Mouse (Mus musculus): ENCODE measurements around the gene Cnot4. TPM values are rescaled to one million over a fixed set of nuclear protein-coding genes. Genes with fewer than 3 reads are reported as not detected.

Gene Cnot4
- polyA plus RNA-seq, 1 experiment from 2014 or later: 20.8 TPM

DNA sequence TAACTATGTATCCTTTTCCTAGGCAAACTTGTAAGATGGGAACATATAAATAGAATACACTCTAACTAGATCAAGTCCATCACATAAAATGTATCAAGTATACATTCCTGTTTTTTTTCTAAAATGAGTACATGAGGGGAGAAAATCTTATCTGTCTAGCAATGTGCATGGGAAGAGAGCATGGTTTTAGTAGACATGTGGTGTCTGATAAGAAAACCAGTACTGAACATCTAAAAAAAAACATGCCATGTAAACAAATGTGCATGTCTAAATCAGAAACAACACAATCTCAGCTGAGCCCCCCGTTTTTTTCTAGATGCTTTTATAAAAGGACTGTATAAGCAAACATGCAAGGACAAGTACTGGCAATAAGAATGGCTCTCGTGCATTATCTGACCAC lies 100.8 kb downstream of the Cnot4 start:
- ATAC-seq (ENCODE audit: insufficient number of reproducible peaks, insufficient read depth, low FRiP score, low read depth): no peak
- 56% methylated on average over 2 of the region's 2 CpGs for WGBS
- Histone ChIP-seq H3K36me3 (ENCODE audit: control insufficient read depth, insufficient read depth, low read length) (peaks cover 17% of the 10 kb centered on the region), H3K4me3 (ENCODE audit: control insufficient read depth in 1 of 2, insufficient read depth in 1 of 2, low read depth in 1 of 2, low read length in 2 of 2) (no peak overlapping the region), H3K9ac (ENCODE audit: low read length) (no peak overlapping the region), H3K9me3 (ENCODE audit: control insufficient read depth, low read length) (no peaks in the 10 kb centered on the region), H3K27ac (replicated peaks in 1 of 2; ENCODE audit: control insufficient read depth in 1 of 2, insufficient read depth in 1 of 2, low read depth in 2 of 2, low read length in 2 of 2) (no peak overlapping the region), H3K4me1 (ENCODE audit: control insufficient read depth in 2 of 2, insufficient read depth in 2 of 2, low read length in 2 of 2) (peaks cover 0 to 5% of the 10 kb centered on the region in 2 experiments; a peak in 1 of 4 replicates), H3K27me3 (ENCODE audit: control insufficient read depth, insufficient read depth, low read length) (no peaks in the 10 kb centered on the region), H3K4me2 (ENCODE audit: low read length) (no peak overlapping the region)

DNA sequence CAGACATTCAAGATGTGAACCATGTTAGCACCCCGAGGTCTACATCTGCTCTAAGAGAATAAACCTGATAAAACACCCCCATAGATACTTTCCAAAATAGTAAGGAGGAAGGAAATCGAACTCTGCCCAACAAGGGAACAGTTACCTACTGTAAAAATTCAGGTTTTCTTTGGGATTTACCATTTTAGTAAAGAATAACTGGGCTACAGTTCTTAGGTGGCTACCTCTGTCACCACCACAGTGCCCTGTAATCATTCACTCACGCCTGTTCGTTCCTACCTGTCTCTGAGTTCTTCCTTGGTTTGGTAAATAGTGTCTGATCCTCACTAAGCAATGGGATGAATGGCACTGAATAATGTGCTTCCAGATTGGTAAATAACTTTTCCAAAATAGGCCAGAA lies 102.7 kb downstream of the Cnot4 start:
- WGBS: 92% methylated on average over 4 of the region's 4 CpGs
- H3K9me3 ChIP-seq (ENCODE audit: control insufficient read depth, low read length): no peaks in the 10 kb centered on the region
- H3K4me1 ChIP-seq (ENCODE audit: control insufficient read depth in 2 of 2, insufficient read depth in 2 of 2, low read length in 2 of 2): peaks cover 0 to 4% of the 10 kb centered on the region in 2 experiments; a peak in 1 of 4 replicates
- H3K9ac ChIP-seq (ENCODE audit: low read length): no peak overlapping the region
- no peak overlapping the region for H3K4me3 ChIP-seq (ENCODE audit: control insufficient read depth in 1 of 2, insufficient read depth in 1 of 2, low read depth in 1 of 2, low read length in 2 of 2)
- H3K27ac ChIP-seq (replicated peaks in 1 of 2; ENCODE audit: control insufficient read depth in 1 of 2, insufficient read depth in 1 of 2, low read depth in 2 of 2, low read length in 2 of 2): no peak overlapping the region
- H3K4me2 ChIP-seq (ENCODE audit: low read length): no peak overlapping the region
- no peak for ATAC-seq (ENCODE audit: insufficient number of reproducible peaks, insufficient read depth, low FRiP score, low read depth)
- H3K36me3 ChIP-seq (ENCODE audit: control insufficient read depth, insufficient read depth, low read length): 0 out of 2 replicates have a peak, but pooled peaks cover 6% of the 10 kb centered on the region
- H3K27me3 ChIP-seq (ENCODE audit: control insufficient read depth, insufficient read depth, low read length): no peaks in the 10 kb centered on the region

DNA sequence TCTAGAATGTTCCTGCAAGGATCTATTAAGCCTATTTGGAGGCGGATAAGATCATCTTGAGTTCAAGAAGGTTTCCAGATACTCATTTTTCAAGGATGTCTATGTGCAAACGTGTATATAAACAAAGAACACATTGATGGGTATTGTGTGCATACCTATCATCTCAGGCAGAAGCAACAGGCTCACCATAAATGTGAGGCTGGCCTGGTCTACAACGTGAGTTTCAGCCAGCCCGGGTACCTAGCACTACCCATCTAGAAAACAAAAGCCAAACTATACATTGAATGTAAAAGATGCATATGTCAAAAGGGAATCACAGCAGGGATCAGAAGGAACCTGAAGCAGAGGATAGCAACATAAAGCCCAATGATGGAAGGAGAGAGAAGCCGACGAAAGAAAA lies 103.3 kb downstream of the Cnot4 start:
- no peak overlapping the region for H3K27ac ChIP-seq (replicated peaks in 1 of 2; ENCODE audit: control insufficient read depth in 1 of 2, insufficient read depth in 1 of 2, low read depth in 2 of 2, low read length in 2 of 2)
- no peak overlapping the region for H3K9ac ChIP-seq (ENCODE audit: low read length)
- H3K4me2 ChIP-seq (ENCODE audit: low read length): no peak overlapping the region
- peaks cover 0 to 4% of the 10 kb centered on the region in 2 experiments; a peak in 1 of 4 replicates for H3K4me1 ChIP-seq (ENCODE audit: control insufficient read depth in 2 of 2, insufficient read depth in 2 of 2, low read length in 2 of 2)
- H3K4me3 ChIP-seq (ENCODE audit: control insufficient read depth in 1 of 2, insufficient read depth in 1 of 2, low read depth in 1 of 2, low read length in 2 of 2): no peak overlapping the region
- no peaks in the 10 kb centered on the region for H3K9me3 ChIP-seq (ENCODE audit: control insufficient read depth, low read length)
- no peaks in the 10 kb centered on the region for H3K27me3 ChIP-seq (ENCODE audit: control insufficient read depth, insufficient read depth, low read length)
- WGBS: 88% methylated on average over 6 of the region's 6 CpGs
- 0 out of 2 replicates have a peak, but pooled peaks cover 6% of the 10 kb centered on the region for H3K36me3 ChIP-seq (ENCODE audit: control insufficient read depth, insufficient read depth, low read length)
- no peak for ATAC-seq (ENCODE audit: insufficient number of reproducible peaks, insufficient read depth, low FRiP score, low read depth)

DNA sequence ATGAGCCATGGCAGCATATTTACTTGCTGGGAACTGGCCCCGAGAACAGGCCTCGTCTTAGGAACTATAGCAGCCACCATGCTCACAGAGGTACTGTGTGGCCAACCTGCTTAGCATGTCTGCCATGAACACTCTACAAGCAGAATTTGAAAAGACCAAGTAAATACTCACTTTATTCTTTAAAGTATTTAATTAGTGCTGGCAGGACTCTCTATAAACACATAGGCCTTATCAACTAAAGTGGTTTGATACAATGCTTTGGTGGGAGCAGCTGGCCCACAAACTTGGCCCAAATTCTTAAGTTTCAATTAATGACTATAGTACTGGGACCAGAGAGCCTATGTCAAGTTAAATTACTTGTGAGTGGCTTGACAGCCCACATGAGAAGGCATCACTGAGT lies 105.5 kb downstream of the Cnot4 start:
- Histone ChIP-seq H3K9me3 (ENCODE audit: control insufficient read depth, low read length) (no peaks in the 10 kb centered on the region), H3K4me2 (ENCODE audit: low read length) (no peak overlapping the region), H3K4me3 (ENCODE audit: control insufficient read depth in 1 of 2, insufficient read depth in 1 of 2, low read depth in 1 of 2, low read length in 2 of 2) (no peak overlapping the region), H3K36me3 (ENCODE audit: control insufficient read depth, insufficient read depth, low read length) (peaks cover 2% of the 10 kb centered on the region), H3K27ac (replicated peaks in 1 of 2; ENCODE audit: control insufficient read depth in 1 of 2, insufficient read depth in 1 of 2, low read depth in 2 of 2, low read length in 2 of 2) (no peak overlapping the region), H3K27me3 (ENCODE audit: control insufficient read depth, insufficient read depth, low read length) (no peaks in the 10 kb centered on the region), H3K4me1 (ENCODE audit: control insufficient read depth in 2 of 2, insufficient read depth in 2 of 2, low read length in 2 of 2) (peaks cover 0 to 4% of the 10 kb centered on the region in 2 experiments; a peak in 1 of 4 replicates), H3K9ac (ENCODE audit: low read length) (no peak overlapping the region)
- ATAC-seq (ENCODE audit: insufficient number of reproducible peaks, insufficient read depth, low FRiP score, low read depth): no peak
- 92% methylated on average over 2 of the region's 2 CpGs for WGBS

DNA sequence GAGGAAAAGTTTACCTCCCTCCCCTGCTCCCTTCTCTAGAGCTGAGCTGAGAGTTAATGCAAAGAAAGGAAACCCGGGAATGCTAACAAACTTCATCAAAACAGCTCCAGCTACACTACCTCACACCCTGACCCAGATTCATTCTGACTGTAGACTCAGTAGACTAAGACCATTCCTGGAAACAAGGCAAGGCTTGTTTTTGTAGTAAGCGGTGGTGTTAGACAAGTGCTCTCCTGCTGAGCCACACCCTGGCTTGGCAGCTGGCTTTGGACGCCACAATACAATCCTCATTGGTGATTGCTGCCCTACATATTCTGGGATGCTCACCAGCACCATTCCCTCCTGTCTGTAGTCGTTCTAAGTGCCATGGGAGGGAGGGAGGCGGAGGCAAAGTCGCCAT lies 106.3 kb downstream of the Cnot4 start:
- Histone ChIP-seq H3K4me3 (ENCODE audit: control insufficient read depth in 1 of 2, insufficient read depth in 1 of 2, low read depth in 1 of 2, low read length in 2 of 2) (no peak overlapping the region), H3K27ac (replicated peaks in 1 of 2; ENCODE audit: control insufficient read depth in 1 of 2, insufficient read depth in 1 of 2, low read depth in 2 of 2, low read length in 2 of 2) (no peak overlapping the region), H3K4me1 (ENCODE audit: control insufficient read depth in 2 of 2, insufficient read depth in 2 of 2, low read length in 2 of 2) (peaks cover 0 to 4% of the 10 kb centered on the region in 2 experiments; a peak in 1 of 4 replicates), H3K4me2 (ENCODE audit: low read length) (no peak overlapping the region), H3K9me3 (ENCODE audit: control insufficient read depth, low read length) (no peaks in the 10 kb centered on the region), H3K27me3 (ENCODE audit: control insufficient read depth, insufficient read depth, low read length) (no peaks in the 10 kb centered on the region), H3K36me3 (ENCODE audit: control insufficient read depth, insufficient read depth, low read length) (peaks cover 6% of the 10 kb centered on the region), H3K9ac (ENCODE audit: low read length) (no peak overlapping the region)
- 69% methylated on average over 6 of the region's 6 CpGs for WGBS
- no peak for ATAC-seq (ENCODE audit: insufficient number of reproducible peaks, insufficient read depth, low FRiP score, low read depth)

DNA sequence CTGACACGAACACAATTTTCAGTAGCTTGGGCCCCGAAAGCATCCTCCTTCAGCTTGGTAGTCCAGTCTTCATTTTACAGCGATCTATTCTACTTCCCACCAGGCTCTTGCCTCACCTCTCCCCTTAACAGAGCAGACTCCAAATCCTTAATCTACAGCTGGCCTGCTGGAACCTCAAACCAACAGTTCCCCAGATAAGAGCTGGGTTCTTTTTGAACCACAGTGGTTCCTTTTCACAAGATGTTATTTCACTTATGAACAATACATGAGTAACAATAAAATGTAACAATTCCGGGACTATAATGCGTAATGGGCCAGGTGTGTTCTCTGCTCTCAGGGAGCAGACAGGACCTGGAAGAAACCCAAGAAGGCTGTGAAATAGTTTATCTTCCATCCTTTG lies 116.9 kb downstream of the Cnot4 start:
- peaks cover 9% of the 10 kb centered on the region; the same call in 1 of the 2 replicates for H3K36me3 ChIP-seq (ENCODE audit: control insufficient read depth, insufficient read depth, low read length)
- H3K9me3 ChIP-seq (ENCODE audit: control insufficient read depth, low read length): no peaks in the 10 kb centered on the region
- H3K4me2 ChIP-seq (ENCODE audit: low read length): no peak overlapping the region
- H3K4me1 ChIP-seq (ENCODE audit: control insufficient read depth in 2 of 2, insufficient read depth in 2 of 2, low read length in 2 of 2): peaks cover 5 to 12% of the 10 kb centered on the region in 2 experiments; a peak in 3 of 4 replicates
- H3K27me3 ChIP-seq (ENCODE audit: control insufficient read depth, insufficient read depth, low read length): no peaks in the 10 kb centered on the region
- H3K4me3 ChIP-seq (ENCODE audit: control insufficient read depth in 1 of 2, insufficient read depth in 1 of 2, low read depth in 1 of 2, low read length in 2 of 2): no peak overlapping the region
- WGBS: 93% methylated on average over 5 of the region's 5 CpGs
- no peak overlapping the region for H3K27ac ChIP-seq (replicated peaks in 1 of 2; ENCODE audit: control insufficient read depth in 1 of 2, insufficient read depth in 1 of 2, low read depth in 2 of 2, low read length in 2 of 2)
- no peak overlapping the region for H3K9ac ChIP-seq (ENCODE audit: low read length)
- no peak for ATAC-seq (ENCODE audit: insufficient number of reproducible peaks, insufficient read depth, low FRiP score, low read depth)

DNA sequence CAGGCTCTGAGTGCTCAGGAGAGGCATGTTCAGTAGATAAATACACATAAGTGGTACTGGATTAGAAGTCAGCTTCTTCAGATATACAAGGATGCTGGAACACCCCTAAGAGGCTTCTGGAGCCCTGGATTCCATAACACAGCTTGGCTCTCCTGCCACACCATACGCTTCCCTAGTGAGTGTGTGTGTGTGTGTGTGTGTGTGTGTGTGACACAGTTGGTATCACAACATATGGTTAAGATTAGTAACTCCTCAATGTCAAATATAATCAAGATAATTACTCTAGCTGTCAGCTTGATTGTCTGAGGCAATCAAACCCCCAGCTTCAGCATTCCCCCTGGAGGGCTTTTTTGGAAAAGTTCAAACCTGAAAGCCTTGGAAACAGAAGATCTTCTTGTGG lies 121.6 kb downstream of the Cnot4 start:
- no peak for ATAC-seq (ENCODE audit: insufficient number of reproducible peaks, insufficient read depth, low FRiP score, low read depth)
- WGBS: 79% methylated on average over 1 of the region's 1 CpGs
- no peaks in the 10 kb centered on the region for H3K9me3 ChIP-seq (ENCODE audit: control insufficient read depth, low read length)

DNA sequence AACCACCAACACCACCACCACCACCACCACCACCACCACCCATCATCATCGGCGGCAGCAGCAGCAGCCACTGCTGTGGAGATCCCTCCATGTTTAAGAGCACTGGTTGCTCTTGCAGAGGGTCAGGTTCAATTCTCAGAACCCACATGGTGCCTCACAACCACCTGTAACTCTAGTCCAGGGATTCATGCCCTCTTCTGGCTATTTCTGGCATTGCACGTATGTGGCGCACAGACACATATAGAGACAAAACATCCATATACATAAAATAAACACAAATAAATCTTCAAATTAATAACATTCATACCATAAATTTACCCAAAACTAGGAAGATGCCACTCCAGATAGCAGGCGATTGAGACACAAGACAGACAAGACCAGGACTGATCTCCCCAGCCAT lies 122.8 kb downstream of the Cnot4 start:
- no peaks in the 10 kb centered on the region for H3K27me3 ChIP-seq (ENCODE audit: control insufficient read depth, insufficient read depth, low read length)
- no peaks in the 10 kb centered on the region for H3K9me3 ChIP-seq (ENCODE audit: control insufficient read depth, low read length)
- H3K27ac ChIP-seq (replicated peaks in 1 of 2; ENCODE audit: control insufficient read depth in 1 of 2, insufficient read depth in 1 of 2, low read depth in 2 of 2, low read length in 2 of 2): no peak overlapping the region
- ATAC-seq (ENCODE audit: insufficient number of reproducible peaks, insufficient read depth, low FRiP score, low read depth): no peak
- no peak overlapping the region for H3K4me2 ChIP-seq (ENCODE audit: low read length)
- no peaks in the 10 kb centered on the region for H3K36me3 ChIP-seq (ENCODE audit: control insufficient read depth, insufficient read depth, low read length)
- H3K4me3 ChIP-seq (ENCODE audit: control insufficient read depth in 1 of 2, insufficient read depth in 1 of 2, low read depth in 1 of 2, low read length in 2 of 2): no peak overlapping the region
- peaks cover 2 to 4% of the 10 kb centered on the region in 2 experiments; a peak in 3 of 4 replicates for H3K4me1 ChIP-seq (ENCODE audit: control insufficient read depth in 2 of 2, insufficient read depth in 2 of 2, low read length in 2 of 2)
- H3K9ac ChIP-seq (ENCODE audit: low read length): no peak overlapping the region
- WGBS: 87% methylated on average over 5 of the region's 5 CpGs

More for the DNA sequence above, 121.6 kb downstream of the Cnot4 start:
- H3K4me3 ChIP-seq (ENCODE audit: control insufficient read depth in 1 of 2, insufficient read depth in 1 of 2, low read depth in 1 of 2, low read length in 2 of 2): no peak overlapping the region
- H3K4me1 ChIP-seq (ENCODE audit: control insufficient read depth in 2 of 2, insufficient read depth in 2 of 2, low read length in 2 of 2): peaks cover 2 to 4% of the 10 kb centered on the region in 2 experiments; a peak in 3 of 4 replicates
- H3K9ac ChIP-seq (ENCODE audit: low read length): no peak overlapping the region
- H3K27ac ChIP-seq (replicated peaks in 1 of 2; ENCODE audit: control insufficient read depth in 1 of 2, insufficient read depth in 1 of 2, low read depth in 2 of 2, low read length in 2 of 2): no peak overlapping the region
- no peak overlapping the region for H3K4me2 ChIP-seq (ENCODE audit: low read length)
- H3K27me3 ChIP-seq (ENCODE audit: control insufficient read depth, insufficient read depth, low read length): no peaks in the 10 kb centered on the region
- no peaks in the 10 kb centered on the region for H3K36me3 ChIP-seq (ENCODE audit: control insufficient read depth, insufficient read depth, low read length)

All from heart, embryonic 14.5 days (tissue).